Mouse (Mus musculus): Measurements from ENCODE around the gene Polm. TPM values are rescaled to one million over a fixed set of nuclear protein-coding genes. Genes with fewer than 3 reads are reported as not detected.

Polm gene
- polyA plus RNA-seq, 1 experiment from 2014 or later, result 9.8 TPM

- H3K27ac ChIP-seq (replicated peaks), result no peak overlapping the region
- peaks cover 93% of the 10 kb centered on the region for H3K36me3 ChIP-seq
- H3K27me3 ChIP-seq (ENCODE audit: low read depth, poor library complexity, severe bottlenecking), result no peaks in the 10 kb centered on the region
- no peak overlapping the region for H3K4me3 ChIP-seq
- no peaks in the 10 kb centered on the region for H3K4me1 ChIP-seq
- DNase-seq (ENCODE audit: low spot score), result no peak
- 78% methylated on average over 11 of the region's 11 CpGs for WGBS
- H3K9me3 ChIP-seq (replicated peaks), result no peaks in the 10 kb centered on the region
Observed at GRCm38 (mm10) chr11:5797371-5797770, 40.4 kb downstream of the Polm start.

- WGBS, result 87% methylated on average over 15 of the region's 15 CpGs
- no peaks in the 10 kb centered on the region for H3K9me3 ChIP-seq (replicated peaks)
- DNase-seq (ENCODE audit: low spot score), result no peak
- H3K36me3 ChIP-seq, result peaks cover 97% of the 10 kb centered on the region
- no peaks in the 10 kb centered on the region for H3K4me1 ChIP-seq
- no peak overlapping the region for H3K27ac ChIP-seq (replicated peaks)
- no peak overlapping the region for H3K4me3 ChIP-seq
- H3K27me3 ChIP-seq (ENCODE audit: low read depth, poor library complexity, severe bottlenecking), result no peaks in the 10 kb centered on the region
Observed at GRCm38 (mm10) chr11:5796939-5797338, 40.9 kb downstream of the Polm start.

- H3K27ac ChIP-seq (replicated peaks), result no peak overlapping the region
- H3K27me3 ChIP-seq (ENCODE audit: low read depth, poor library complexity, severe bottlenecking), result no peaks in the 10 kb centered on the region
- peaks cover 98% of the 10 kb centered on the region for H3K36me3 ChIP-seq
- H3K4me1 ChIP-seq, result no peaks in the 10 kb centered on the region
- WGBS, result 94% methylated on average over 7 of the region's 7 CpGs
- H3K4me3 ChIP-seq, result no peak overlapping the region
- no peak for DNase-seq (ENCODE audit: low spot score)
- no peaks in the 10 kb centered on the region for H3K9me3 ChIP-seq (replicated peaks)
Observed at GRCm38 (mm10) chr11:5795706-5796105, 42.1 kb downstream of the Polm start.

GRCm38 (mm10) chr11:5795290-5795689, 42.5 kb downstream of the Polm start:
- 92% methylated on average over 9 of the region's 9 CpGs for WGBS
- no peaks in the 10 kb centered on the region for H3K27me3 ChIP-seq (ENCODE audit: low read depth, poor library complexity, severe bottlenecking)
- no peak for DNase-seq (ENCODE audit: low spot score)
- H3K4me1 ChIP-seq, result no peaks in the 10 kb centered on the region
- H3K9me3 ChIP-seq (replicated peaks), result no peaks in the 10 kb centered on the region
- peaks cover 98% of the 10 kb centered on the region for H3K36me3 ChIP-seq
- H3K27ac ChIP-seq (replicated peaks), result no peak overlapping the region
- no peak overlapping the region for H3K4me3 ChIP-seq

DNA sequence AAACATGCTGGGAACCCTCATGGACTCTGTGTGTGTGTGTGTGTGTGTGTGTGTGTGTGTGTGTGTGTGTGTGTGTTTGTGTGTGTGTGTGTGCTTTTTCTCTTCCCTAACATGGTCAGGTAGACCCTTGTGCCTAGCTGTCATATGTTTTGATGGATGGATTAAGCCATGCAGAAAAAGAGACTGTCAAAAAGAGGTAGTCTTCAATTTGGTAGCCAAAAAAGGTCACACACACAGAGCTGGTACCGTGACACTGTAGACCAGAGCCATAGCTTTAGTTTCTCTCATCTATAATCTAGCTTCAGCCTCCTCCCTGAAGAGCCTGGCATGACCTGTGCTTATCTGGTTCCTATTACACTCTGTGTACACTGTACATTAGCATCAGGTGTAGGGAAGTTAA, 47.4 kb downstream of the Polm start:
- Histone ChIP-seq H3K9me3 (replicated peaks) (no peaks in the 10 kb centered on the region), H3K36me3 (peaks cover 51% of the 10 kb centered on the region), H3K4me3 (peak overlapping the region; percentile 93; the same call in 1 of the 2 replicates), H3K27me3 (ENCODE audit: low read depth, poor library complexity, severe bottlenecking) (no peaks in the 10 kb centered on the region), H3K27ac (replicated peaks) (no peak overlapping the region), H3K4me1 (peaks cover 28% of the 10 kb centered on the region)
- whole genome bisulfite sequencing, result 97% methylated on average over 1 of the region's 1 CpGs
- no peak for DNase-seq (ENCODE audit: low spot score)

GRCm38 (mm10) chr11:5789754-5790333, 48.0 kb downstream of the Polm start:
- no peak for DNase-seq (ENCODE audit: low spot score)
- Histone ChIP-seq H3K27ac (replicated peaks) (no peak overlapping the region), H3K4me3 (peak overlapping the region; percentile 93), H3K9me3 (replicated peaks) (no peaks in the 10 kb centered on the region), H3K27me3 (ENCODE audit: low read depth, poor library complexity, severe bottlenecking) (no peaks in the 10 kb centered on the region), H3K4me1 (peaks cover 28% of the 10 kb centered on the region), H3K36me3 (peaks cover 45% of the 10 kb centered on the region)
- 93% methylated on average over 3 of the region's 3 CpGs for WGBS

DNA sequence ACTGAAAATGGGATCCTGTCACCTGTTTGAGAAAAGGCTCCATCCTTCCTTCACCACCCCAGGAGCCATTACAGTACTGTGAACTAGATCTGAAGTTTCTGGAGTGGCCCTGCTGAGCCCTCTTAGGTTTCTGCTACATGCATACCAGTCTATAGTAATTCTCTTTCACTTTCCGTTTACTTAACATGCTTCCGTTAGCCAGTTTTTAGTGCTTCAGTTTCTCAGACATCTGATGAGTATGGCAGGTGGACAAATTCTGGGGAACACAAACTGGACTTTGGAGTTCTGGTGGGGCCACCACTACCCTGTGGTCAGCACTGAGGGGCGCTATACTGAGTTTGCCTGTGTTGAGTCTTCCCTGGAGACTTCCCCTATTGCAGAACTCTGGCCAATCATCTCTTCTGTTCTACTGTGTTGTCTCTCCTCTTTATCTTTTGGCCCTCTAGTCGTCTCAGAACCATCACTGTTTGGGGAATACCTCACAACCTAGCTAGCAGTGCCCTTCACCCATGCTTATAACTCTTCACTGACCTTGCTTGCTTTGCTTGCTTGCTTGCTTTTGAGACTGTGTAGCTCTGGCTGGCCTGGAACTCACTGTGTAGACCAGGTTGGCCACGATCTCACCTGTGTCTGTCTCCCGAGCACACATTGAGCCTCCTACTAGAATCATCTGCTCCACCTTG, 48.6 kb downstream of the Polm start:
- Histone ChIP-seq H3K4me3 (peak overlapping the region; percentile 93), H3K27me3 (ENCODE audit: low read depth, poor library complexity, severe bottlenecking) (no peaks in the 10 kb centered on the region), H3K36me3 (peaks cover 39% of the 10 kb centered on the region), H3K4me1 (peaks cover 28% of the 10 kb centered on the region), H3K9me3 (replicated peaks) (no peaks in the 10 kb centered on the region), H3K27ac (replicated peaks) (peak overlapping the region; percentile 92)
- DNase-seq (ENCODE audit: low spot score), result no peak
- 79% methylated on average over 6 of the region's 6 CpGs for WGBS

GRCm38 (mm10) chr11:5788056-5789014, 49.5 kb downstream of the Polm start, which contains the start of gene Dbnl:
TSS of gene Dbnl (plus strand) at chr11:5788488.
- peaks cover 30% of the 10 kb centered on the region for H3K36me3 ChIP-seq
- under 1% methylated on average over 74 of the region's 74 CpGs for WGBS
- H3K4me3 ChIP-seq, result peak within 1 kb of the TSS; percentile 93
- H3K27ac ChIP-seq (replicated peaks), result peak within 1 kb of the TSS; percentile 92
- peaks cover 28% of the 10 kb centered on the region for H3K4me1 ChIP-seq
- peak; percentile 95 for DNase-seq (ENCODE audit: low spot score)
- no peaks in the 10 kb centered on the region for H3K9me3 ChIP-seq (replicated peaks)
- H3K27me3 ChIP-seq (ENCODE audit: low read depth, poor library complexity, severe bottlenecking), result no peaks in the 10 kb centered on the region

GRCm38 (mm10) chr11:5787671-5788055, 50.2 kb downstream of the Polm start:
- Histone ChIP-seq H3K4me1 (peaks cover 28% of the 10 kb centered on the region), H3K9me3 (replicated peaks) (no peaks in the 10 kb centered on the region), H3K36me3 (peaks cover 23% of the 10 kb centered on the region), H3K27ac (replicated peaks) (peak overlapping the region; percentile 92), H3K4me3 (peak overlapping the region; percentile 93), H3K27me3 (ENCODE audit: low read depth, poor library complexity, severe bottlenecking) (no peaks in the 10 kb centered on the region)
- 42% methylated on average over 8 of the region's 8 CpGs for WGBS
- DNase-seq (ENCODE audit: low spot score), result no peak

GRCm38 (mm10) chr11:5785732-5786131, 52.1 kb downstream of the Polm start:
- H3K27ac ChIP-seq (replicated peaks), result no peak overlapping the region
- peaks cover 10% of the 10 kb centered on the region for H3K36me3 ChIP-seq
- no peak for DNase-seq (ENCODE audit: low spot score)
- no peaks in the 10 kb centered on the region for H3K27me3 ChIP-seq (ENCODE audit: low read depth, poor library complexity, severe bottlenecking)
- peaks cover 28% of the 10 kb centered on the region for H3K4me1 ChIP-seq
- H3K4me3 ChIP-seq, result no peak overlapping the region
- H3K9me3 ChIP-seq (replicated peaks), result no peaks in the 10 kb centered on the region

- no peaks in the 10 kb centered on the region for H3K27me3 ChIP-seq (ENCODE audit: low read depth, poor library complexity, severe bottlenecking)
- H3K36me3 ChIP-seq, result peaks cover 13% of the 10 kb centered on the region; the same call in 1 of the 2 replicates
- H3K9me3 ChIP-seq (replicated peaks), result no peaks in the 10 kb centered on the region
- no peak overlapping the region for H3K4me3 ChIP-seq
- no peak for DNase-seq (ENCODE audit: low spot score)
- WGBS, result 79% methylated on average over 8 of the region's 8 CpGs
- no peak overlapping the region for H3K27ac ChIP-seq (replicated peaks)
- peaks cover 7% of the 10 kb centered on the region for H3K4me1 ChIP-seq
Observed at GRCm38 (mm10) chr11:5782199-5782944, 55.4 kb downstream of the Polm start.

GRCm38 (mm10) chr11:5780035-5780499, 57.7 kb downstream of the Polm start:
- H3K4me3 ChIP-seq, result no peak overlapping the region
- H3K27me3 ChIP-seq (ENCODE audit: low read depth, poor library complexity, severe bottlenecking), result no peaks in the 10 kb centered on the region
- DNase-seq (ENCODE audit: low spot score), result no peak
- H3K27ac ChIP-seq (replicated peaks), result no peak overlapping the region
- 92% methylated on average over 6 of the region's 6 CpGs for WGBS
- H3K9me3 ChIP-seq (replicated peaks), result no peaks in the 10 kb centered on the region
- H3K36me3 ChIP-seq, result peaks cover 13% of the 10 kb centered on the region; the same call in 1 of the 2 replicates
- H3K4me1 ChIP-seq, result no peaks in the 10 kb centered on the region
